Mouse (Mus musculus) small intestine, adult 2 months (tissue): ENCODE measurements around the gene Pgbd1.

ENCODE experiments used
- CTCF ChIP-seq: fragments of 200-500 bp; IDR thresholded peaks from 2 replicates; pipeline ENCODE4 v1.5.1; 2012; ENCODE audit warnings: low read depth, mild to moderate bottlenecking, control low read depth, inconsistent platforms, low read length, moderate library complexity, mixed read lengths; ENCODE audit not compliant: insufficient replicate concordance, insufficient read length; ENCODE audit errors: extremely low read depth
- POLR2A ChIP-seq: fragments of 200-500 bp; IDR thresholded peaks from 2 replicates; pipeline ENCODE4 v1.6.1; 2012; ENCODE audit warnings: low read depth, mild to moderate bottlenecking, control low read depth, inconsistent platforms, low read length, moderate library complexity

- no peak for TF ChIP-seq CTCF
- no peak for TF ChIP-seq POLR2A
Measured at GRCm38 (mm10) chr13:21435476-21435875, 5.4 kb downstream of the Pgbd1 start.
